Mouse (Mus musculus): ENCODE measurements around the gene Strn4.

- TF ChIP-seq CTCF (IDR thresholded peaks at IDR 0.05; ENCODE audit: low read depth) (no peak), EP300 (IDR thresholded peaks at IDR 0.05; ENCODE audit: low read depth) (no peak)
These were observed 31.1 kb downstream of the Strn4 start for GRCm38 (mm10) chr7:16846775-16847174.

Measured in liver, postnatal 0 days (tissue).